Comparison of ENCODE assay signal across 8 mouse cellular contexts in the genomic region with DNA sequence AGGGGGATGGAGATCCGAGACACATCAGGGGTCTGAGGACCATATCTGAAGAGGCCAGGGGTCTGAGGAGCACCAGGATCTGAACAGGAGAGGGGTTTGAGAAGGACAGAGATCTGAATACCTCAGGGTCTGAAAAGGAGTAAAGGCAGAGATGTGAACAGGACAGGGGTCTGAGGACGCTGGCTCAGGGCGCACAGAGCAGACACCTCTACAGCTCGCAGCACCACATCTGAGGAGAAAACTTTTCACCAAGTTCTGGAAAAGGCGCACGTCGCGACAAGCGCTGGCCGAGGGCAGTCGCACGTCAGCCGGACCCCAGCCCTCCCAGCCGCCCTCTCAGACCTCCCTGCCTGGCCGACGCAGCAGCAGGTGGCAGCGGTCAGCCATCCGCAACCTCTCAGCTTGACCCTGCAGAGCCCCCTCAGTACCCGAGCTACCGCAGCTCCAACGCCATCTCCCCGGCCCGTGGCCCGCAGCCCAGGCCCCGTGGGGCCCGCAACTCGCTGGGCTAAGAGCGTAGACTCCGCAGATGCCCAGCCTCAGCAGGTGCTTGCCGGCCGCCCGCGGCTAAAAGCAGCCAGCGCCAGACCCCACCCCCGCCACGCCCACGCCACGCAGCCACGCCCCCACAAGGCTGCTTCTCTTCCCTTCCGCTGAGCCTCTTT. TPM values are rescaled to one million over a fixed set of nuclear protein-coding genes. Genes with fewer than 3 reads are reported as not detected.
DNase-seq lines count a peak whose midpoint lies in the region; ATAC-seq and TF ChIP-seq lines count a peak whose summit lies in the region.

No protein-coding gene starts in this region.

- intact Hi-C loops in left cerebral cortex, adult 2 months (cut with DNase I), result loop anchor here (5.0 kb wide), 2 partner anchors 99 to 166 kb away; a partner anchor contains a TSS

- H3K27ac ChIP-seq in left cerebral cortex, adult 2 months, result peak overlapping the region; percentile 72
- H3K27ac ChIP-seq in embryonic facial prominence, embryonic 13.5 days, result no peak overlapping the region
- H3K27ac ChIP-seq in intestine, embryonic 14.5 days (ENCODE audit: low read depth), result no peak overlapping the region; the same call in 1 of the 2 replicates
- H3K27ac ChIP-seq in neural tube, embryonic 12.5 days, result no peak overlapping the region

- 2% methylated on average over 40 of the region's 40 CpGs for WGBS in embryonic facial prominence, embryonic 13.5 days
- whole genome bisulfite sequencing in intestine, embryonic 14.5 days, result 1% methylated on average over 39 of the region's 40 CpGs
- 2% methylated on average over 40 of the region's 40 CpGs for WGBS in neural tube, embryonic 12.5 days

- DNase-seq in left cerebral cortex, adult 2 months (ENCODE audit: extremely low spot score in 1 of 2, low spot score in 2 of 2), result no peak
- no peak for DNase-seq in left cerebral cortex, adult 9 months (ENCODE audit: low spot score in 2 of 2)
- DNase-seq in intestine, embryonic 14.5 days (ENCODE audit: low spot score), result peak; percentile 53
- DNase-seq in frontal cortex, postnatal 36 days (ENCODE audit: low spot score in 2 of 2), result no peak
- DNase-seq in ovary, adult 18-20 months (ENCODE audit: low spot score), result no peak
- no peak for DNase-seq in left cerebral cortex, adult 11 months (ENCODE audit: low spot score)

- no peaks in the 10 kb centered on the region for H3K9me3 ChIP-seq in embryonic facial prominence, embryonic 13.5 days
- H3K9me3 ChIP-seq in intestine, embryonic 14.5 days (ENCODE audit: control insufficient read depth, low read length), result no peaks in the 10 kb centered on the region
- H3K9me3 ChIP-seq in neural tube, embryonic 12.5 days, result no peaks in the 10 kb centered on the region

- peak overlapping the region; percentile 67 for H3K9ac ChIP-seq in embryonic facial prominence, embryonic 13.5 days
- H3K9ac ChIP-seq in intestine, embryonic 14.5 days (ENCODE audit: low read length), result peak overlapping the region; percentile 48; the same call in 1 of the 2 replicates
- peak overlapping the region; percentile 56 for H3K9ac ChIP-seq in neural tube, embryonic 12.5 days

- H3K4me3 ChIP-seq in left cerebral cortex, adult 2 months, result peak overlapping the region; percentile 69
- peak overlapping the region; percentile 77 for H3K4me3 ChIP-seq in embryonic facial prominence, embryonic 13.5 days
- peak overlapping the region; percentile 86 for H3K4me3 ChIP-seq in intestine, embryonic 14.5 days (ENCODE audit: low read depth, low read length)
- peak overlapping the region; percentile 70 for H3K4me3 ChIP-seq in neural tube, embryonic 12.5 days

- H3K4me2 ChIP-seq in embryonic facial prominence, embryonic 13.5 days, result peak overlapping the region; percentile 98
- H3K4me2 ChIP-seq in intestine, embryonic 14.5 days (ENCODE audit: low read length), result peak overlapping the region; percentile 94
- H3K4me2 ChIP-seq in neural tube, embryonic 12.5 days (replicated peaks), result peak overlapping the region; percentile 93

- no peak for TF ChIP-seq CTCF in left cerebral cortex, adult 2 months (IDR thresholded peaks at IDR 0.05)

- peaks cover 3% of the 10 kb centered on the region; the same call in 1 of the 2 replicates for H3K27me3 ChIP-seq in embryonic facial prominence, embryonic 13.5 days
- no peaks in the 10 kb centered on the region for H3K27me3 ChIP-seq in intestine, embryonic 14.5 days (replicated peaks; ENCODE audit: control insufficient read depth, insufficient read depth, low read length)
- H3K27me3 ChIP-seq in neural tube, embryonic 12.5 days (replicated peaks), result no peaks in the 10 kb centered on the region; the same call in 1 of the 2 replicates

- H3K4me1 ChIP-seq in embryonic facial prominence, embryonic 13.5 days, result peaks cover 17% of the 10 kb centered on the region; the same call in 1 of the 2 replicates
- peaks cover 13% of the 10 kb centered on the region for H3K4me1 ChIP-seq in intestine, embryonic 14.5 days (replicated peaks; ENCODE audit: control insufficient read depth, insufficient read depth, low read length)
- H3K4me1 ChIP-seq in neural tube, embryonic 12.5 days, result peaks cover 12% of the 10 kb centered on the region; the same call in 1 of the 2 replicates

- H3K36me3 ChIP-seq in embryonic facial prominence, embryonic 13.5 days, result no peaks in the 10 kb centered on the region
- no peaks in the 10 kb centered on the region for H3K36me3 ChIP-seq in intestine, embryonic 14.5 days (ENCODE audit: control insufficient read depth, insufficient read depth, low read length)
- H3K36me3 ChIP-seq in neural tube, embryonic 12.5 days, result no peaks in the 10 kb centered on the region

- no peak for ATAC-seq in embryonic facial prominence, embryonic 13.5 days (ENCODE audit: insufficient number of reproducible peaks, insufficient read depth, low FRiP score, low TSS enrichment, low read depth)
- ATAC-seq in intestine, embryonic 14.5 days (replicated peaks; ENCODE audit: low FRiP score, low TSS enrichment, low read depth), result peak; percentile 10
- peak; percentile 86 for ATAC-seq in neural tube, embryonic 12.5 days (ENCODE audit: low FRiP score, low read depth)

RNA-seq across cellular contexts. Expression of a gene that starts 11.7 kb away (rescaled TPM):
- 10 to 100 TPM; 82.0 to 82.4 TPM for total RNA-seq in left cerebral cortex, adult 2 months (2021)
- 43.2 and 45.4 TPM in 2 replicates for polyA plus RNA-seq in embryonic facial prominence, embryonic 13.5 days (2015; fragmentation: Nextera tagmentation; extraction: Ambion mirVana)
- 36.6 and 42.3 TPM in 2 replicates for polyA plus RNA-seq in intestine, embryonic 14.5 days (2014; fragmentation: Nextera tagmentation; extraction: Ambion mirVana)
- polyA plus RNA-seq in neural tube, embryonic 12.5 days (2016; fragmentation: Nextera tagmentation; extraction: Ambion mirVana), result 57.3 TPM in 2 replicates
